Mouse (Mus musculus): ENCODE data around the gene Pcp4l1.
"Not testable (repeated sequence)": the region's sequence is repeated elsewhere in the genome, so short reads cannot be mapped to it uniquely, and the experiment has no call there.

The Pcp4l1 gene

DNA sequence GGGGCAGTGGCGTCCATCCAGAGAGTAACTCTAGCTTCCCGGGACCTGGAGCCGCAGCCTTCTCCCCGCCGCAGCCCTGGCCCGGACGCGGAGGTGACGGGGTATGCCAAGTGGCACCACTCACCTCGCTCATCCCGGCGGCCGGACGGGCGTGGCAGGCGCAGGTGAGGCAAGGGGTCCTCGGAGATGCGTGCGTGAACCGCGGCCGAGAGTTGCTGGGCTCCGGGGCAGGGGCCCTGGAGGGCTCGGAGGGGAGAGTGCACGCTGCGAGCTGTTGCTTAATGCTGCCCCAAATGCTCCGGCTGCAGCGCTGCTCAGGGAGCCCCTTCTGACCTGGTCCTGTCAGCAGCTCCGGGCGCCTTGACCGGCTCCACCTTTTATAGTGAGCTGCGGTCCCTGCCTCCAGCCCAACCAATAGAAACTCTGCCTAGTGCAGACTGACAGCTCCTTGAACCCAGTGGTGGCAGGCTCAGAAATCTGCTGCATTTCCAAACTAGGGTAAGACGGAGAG is at the start of gene Pcp4l1:
TSS of gene Pcp4l1 (minus strand) at position 382 of the 511 bp plus-strand sequence.
- peak; percentile 22 to 27 for DNase-seq (ENCODE audit: low spot score in 2 of 2)

DNA sequence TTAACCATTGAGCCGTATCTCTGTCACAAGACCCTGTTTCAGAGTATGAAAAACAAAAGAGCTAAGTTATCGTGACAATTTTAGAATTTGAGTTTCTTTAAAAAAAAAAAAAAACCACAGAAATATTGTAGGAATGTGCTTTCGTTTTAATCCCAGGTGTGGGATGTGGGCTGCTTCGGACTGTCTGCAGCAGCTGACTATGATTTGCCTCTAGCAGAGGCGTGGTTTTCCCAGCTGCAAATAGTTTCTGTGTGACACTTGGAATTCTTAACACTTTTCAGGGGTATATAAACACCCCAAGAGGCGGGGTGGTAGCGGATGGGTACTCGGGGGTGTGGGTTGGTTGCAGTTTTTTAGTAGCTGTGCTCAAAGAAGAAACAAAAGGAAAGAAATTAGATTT is 49.3 kb upstream of the Pcp4l1 start:
- DNase-seq (ENCODE audit: low spot score in 2 of 2) = no peak

GRCm38 (mm10) chr1:171241952-171242351 is 45.9 kb upstream of the Pcp4l1 start:
- DNase-seq (ENCODE audit: low spot score in 2 of 2) = not testable (repeated sequence)

- no peak for DNase-seq (ENCODE audit: low spot score in 2 of 2)
Observed at GRCm38 (mm10) chr1:171240911-171241310, 44.8 kb upstream of the Pcp4l1 start.

GRCm38 (mm10) chr1:171239992-171240744 is 44.1 kb upstream of the Pcp4l1 start:
- DNase-seq (ENCODE audit: low spot score in 2 of 2) = no peak

DNA sequence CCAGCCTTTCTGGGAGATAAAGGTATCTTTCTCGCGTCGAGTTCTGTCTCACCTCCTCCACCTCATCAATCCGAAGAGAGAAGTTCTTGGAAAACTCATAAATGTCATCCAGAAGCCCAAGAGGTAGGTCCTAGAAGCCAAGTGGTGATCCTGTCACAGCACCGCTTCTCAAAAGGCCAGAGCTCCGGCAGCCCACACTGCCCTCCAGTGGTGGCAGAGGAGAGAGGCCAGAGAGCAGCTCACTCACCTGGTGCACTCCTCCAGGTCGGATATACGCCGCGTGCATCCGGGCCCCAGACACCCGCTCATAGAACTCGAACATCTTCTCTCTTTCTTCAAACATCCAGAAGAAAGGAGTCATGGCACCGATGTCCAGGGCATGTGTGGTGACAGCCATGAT is 42.4 kb upstream of the Pcp4l1 start:
- DNase-seq (ENCODE audit: low spot score in 2 of 2) = peak in 1 of 2 experiments; percentile 26

GRCm38 (mm10) chr1:171237438-171237837 is 41.4 kb upstream of the Pcp4l1 start:
- DNase-seq (ENCODE audit: low spot score in 2 of 2) = no peak

DNA sequence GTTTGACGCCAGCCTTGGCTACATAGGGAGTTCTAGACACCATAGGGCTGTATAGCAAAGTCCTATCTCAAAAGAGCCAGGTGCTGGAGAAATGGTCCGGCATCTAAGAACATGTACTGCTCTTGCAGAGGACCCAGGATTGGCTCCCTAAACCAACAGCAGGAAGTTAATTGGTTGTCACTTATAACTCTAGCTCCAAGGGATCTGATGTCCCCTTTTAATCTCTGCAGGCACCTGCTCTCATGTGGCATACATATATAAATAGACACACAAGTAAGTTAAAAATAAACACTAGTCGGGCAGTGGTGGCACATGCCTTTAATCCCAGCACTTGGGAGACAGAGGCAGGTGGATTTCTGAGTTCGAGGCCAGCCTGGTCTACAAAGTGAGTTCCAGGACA is 39.7 kb upstream of the Pcp4l1 start:
- DNase-seq (ENCODE audit: low spot score in 2 of 2) = no peak

- no peak for DNase-seq (ENCODE audit: low spot score in 2 of 2)
Observed at GRCm38 (mm10) chr1:171234538-171234937, 38.5 kb upstream of the Pcp4l1 start.

DNA sequence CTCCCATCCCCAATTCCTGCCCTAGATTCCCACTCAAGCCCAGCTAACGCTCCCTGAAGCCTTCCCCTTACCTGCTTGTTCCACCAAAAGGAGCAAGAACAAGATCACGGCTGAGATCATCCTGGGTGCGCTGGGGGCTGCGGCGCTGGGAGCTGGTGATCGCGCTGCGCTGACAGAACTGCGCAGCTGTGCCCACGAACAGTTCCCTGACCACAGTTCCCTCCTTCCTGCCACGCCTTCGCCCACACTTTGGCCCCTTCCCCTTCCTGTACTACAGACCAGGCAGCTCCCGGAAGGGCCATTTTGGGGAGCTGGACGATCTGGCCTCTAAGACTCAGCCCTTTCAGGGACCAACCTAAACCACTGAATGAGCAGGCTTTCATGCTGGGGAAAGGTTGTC is 38.1 kb upstream of the Pcp4l1 start, which contains the start of gene Fcer1g:
TSS of gene Fcer1g (minus strand) at position 240 of the 400 bp plus-strand sequence.
- no peak for DNase-seq (ENCODE audit: low spot score in 2 of 2)

DNA sequence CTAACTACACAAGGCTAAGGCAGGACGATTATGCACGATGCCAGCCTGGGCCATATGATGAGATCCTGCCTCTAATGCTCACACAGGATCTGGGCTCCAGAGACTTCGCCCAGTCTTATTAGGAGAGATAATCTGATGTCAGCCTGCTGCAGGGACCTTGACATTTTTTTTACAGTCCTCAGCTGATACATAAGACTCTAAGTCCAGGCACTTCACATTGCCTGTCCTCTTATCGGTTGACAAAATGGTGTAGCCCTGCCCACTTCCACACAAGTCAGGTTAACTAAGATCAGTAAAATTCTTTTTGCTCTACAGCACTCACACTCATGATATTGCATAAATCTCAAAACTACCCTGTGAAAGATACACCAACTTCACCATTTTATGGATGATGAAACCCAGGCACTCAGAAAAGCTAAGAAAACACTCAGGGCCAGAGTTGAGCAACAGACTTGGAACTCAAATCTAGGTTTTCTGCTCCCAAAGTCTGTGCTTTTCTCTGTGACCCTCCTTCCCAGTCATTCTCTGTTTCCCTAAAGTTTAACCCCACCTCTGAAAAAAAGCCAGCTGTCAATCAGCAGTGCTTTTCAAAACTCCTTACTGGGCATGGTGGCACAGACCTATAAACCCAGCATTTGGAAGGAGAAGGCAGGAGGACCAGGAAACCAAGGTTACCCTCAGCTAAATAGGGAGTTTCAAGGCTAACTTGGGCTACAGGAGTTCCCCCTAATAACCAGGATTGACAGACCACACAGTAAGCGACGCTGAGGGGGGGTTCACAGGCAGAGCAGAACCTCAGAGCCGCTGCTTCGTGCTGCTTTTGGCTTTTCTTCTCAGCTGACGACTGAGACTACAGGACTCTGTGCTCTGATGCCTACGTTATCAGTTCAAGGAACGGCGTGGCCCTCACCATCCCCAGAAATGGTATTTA is 37.0 kb upstream of the Pcp4l1 start:
- no peak for DNase-seq (ENCODE audit: low spot score in 2 of 2)

DNA sequence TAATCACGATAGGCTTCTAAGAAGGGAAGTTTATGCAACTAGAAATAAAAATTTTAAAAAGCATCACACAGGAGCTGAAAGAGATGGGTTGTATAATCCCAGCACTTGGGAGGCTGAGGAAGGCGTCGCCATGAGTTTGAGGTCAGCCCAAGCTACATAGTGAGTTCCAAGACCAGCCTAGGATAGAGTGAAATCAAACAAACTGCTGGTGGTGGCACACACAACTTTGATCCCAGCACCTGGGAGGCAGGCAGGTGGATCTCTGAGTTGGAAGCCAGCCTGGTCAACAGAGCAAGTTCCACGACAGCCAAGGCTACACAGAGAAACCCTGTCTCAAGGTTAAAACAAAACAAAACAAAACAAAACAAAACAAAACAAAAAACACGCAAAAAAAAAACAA is 36.3 kb upstream of the Pcp4l1 start:
- DNase-seq (ENCODE audit: low spot score in 2 of 2) = no peak

- no peak for DNase-seq (ENCODE audit: low spot score in 2 of 2)
Observed at GRCm38 (mm10) chr1:171231844-171232243, 35.8 kb upstream of the Pcp4l1 start.

GRCm38 (mm10) chr1:171230215-171230614 is 34.1 kb upstream of the Pcp4l1 start:
- DNase-seq (ENCODE audit: low spot score in 2 of 2) = no peak

DNA sequence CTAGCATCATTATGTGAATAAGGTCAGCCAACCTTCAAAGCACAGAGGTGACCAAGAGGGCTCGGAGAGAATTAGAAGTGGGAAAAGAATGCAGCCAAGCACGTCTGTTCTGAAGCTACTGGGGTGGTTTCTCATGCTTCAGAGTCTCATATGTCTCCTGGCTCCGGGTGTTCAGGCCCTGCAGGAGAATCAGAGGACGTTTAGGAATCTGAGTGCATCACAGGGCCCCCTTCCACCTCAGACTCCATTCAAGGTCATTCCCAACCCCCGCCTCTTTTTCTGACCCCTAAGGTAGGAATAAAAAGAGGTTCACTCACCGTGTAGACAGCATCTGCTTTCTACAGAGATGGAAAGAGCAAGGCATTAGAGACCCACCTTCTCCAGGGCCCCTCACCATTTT is 33.7 kb upstream of the Pcp4l1 start:
- DNase-seq (ENCODE audit: low spot score in 2 of 2) = no peak

DNA sequence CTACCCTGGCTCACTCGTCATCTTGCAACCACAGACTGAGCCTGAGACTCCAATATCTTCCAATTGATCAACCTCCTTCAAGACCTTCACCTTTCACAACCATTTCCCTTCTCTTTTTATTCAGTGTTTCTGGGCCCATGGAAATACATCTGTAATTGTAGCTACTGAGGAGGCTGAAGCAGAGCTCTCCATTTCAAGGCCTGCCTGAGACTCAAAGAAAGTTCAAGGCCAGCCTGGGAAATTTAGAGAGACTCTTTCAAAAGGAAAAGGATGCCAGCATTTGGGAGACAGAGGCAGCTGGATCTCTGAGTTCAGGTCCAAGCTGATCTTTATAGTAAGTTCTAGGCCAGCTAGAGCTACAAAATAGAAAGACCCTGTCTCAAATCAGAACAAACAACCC is 31.8 kb upstream of the Pcp4l1 start:
- no peak for DNase-seq (ENCODE audit: low spot score in 2 of 2)

GRCm38 (mm10) chr1:171226780-171227179 is 30.7 kb upstream of the Pcp4l1 start:
- DNase-seq (ENCODE audit: low spot score in 2 of 2) = no peak

DNA sequence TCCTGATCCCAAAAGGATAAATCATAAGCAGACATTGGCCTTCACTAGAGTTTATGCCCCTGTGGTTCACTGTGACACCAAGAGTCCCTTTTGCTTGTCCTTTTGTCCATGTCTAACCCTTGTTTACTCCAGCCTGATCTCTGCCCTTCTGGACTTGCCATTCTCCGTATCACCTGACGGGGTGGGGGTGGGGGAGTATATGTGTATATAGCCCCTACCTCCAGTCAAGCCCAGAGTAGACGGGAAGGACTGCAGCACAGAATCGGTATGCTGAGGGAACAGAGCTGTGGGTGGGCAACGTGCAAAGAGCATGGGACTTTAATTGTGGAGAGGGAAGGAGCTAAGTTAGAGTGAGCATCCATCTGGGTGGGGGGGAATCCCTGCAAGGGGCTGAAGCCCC is 28.8 kb upstream of the Pcp4l1 start, which contains the start of gene Apoa2:
TSS of gene Apoa2 (plus strand) at position 198 of the 400 bp plus-strand sequence.
- no peak for DNase-seq (ENCODE audit: low spot score in 2 of 2)

- no peak for DNase-seq (ENCODE audit: low spot score in 2 of 2)
Observed at GRCm38 (mm10) chr1:171223796-171224195, 27.7 kb upstream of the Pcp4l1 start.

DNA sequence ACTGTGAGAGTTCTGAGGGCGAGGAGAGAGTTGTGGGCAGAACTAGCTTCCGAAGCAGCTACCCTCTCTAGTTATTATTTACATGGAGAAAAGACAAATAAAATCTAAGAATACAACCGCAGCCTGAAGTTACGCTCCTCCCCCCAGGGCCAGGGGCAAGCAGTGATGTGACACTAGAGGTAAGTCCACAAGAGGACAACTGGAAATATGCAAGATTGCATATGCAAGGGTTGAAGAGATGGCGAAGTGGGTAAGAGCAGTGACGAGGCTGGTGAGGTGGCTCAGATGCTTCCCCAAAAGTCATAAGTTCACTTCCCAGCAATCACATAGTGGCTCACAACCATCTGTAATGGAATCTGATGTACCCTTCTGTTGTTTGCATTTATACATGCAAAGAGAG is 27.1 kb upstream of the Pcp4l1 start:
- DNase-seq (ENCODE audit: low spot score in 2 of 2) = no peak

- DNase-seq (ENCODE audit: low spot score in 2 of 2) = peak; percentile 82 to 95
Observed at GRCm38 (mm10) chr1:171222238-171223155, 26.4 kb upstream of the Pcp4l1 start, which contains the start of gene Tomm40l. TSS of gene Tomm40l (minus strand) at chr1:171222514.
